Mouse (Mus musculus) cerebellum, postnatal 4 days (tissue): ENCODE measurements around the gene Sema3g.

Source experiments
- DNase-seq, 2 experiments: peaks; one replicate each; pipeline ENCODE4 v3.0.0; 2022; ENCODE audit warnings: low spot score in 2 of 2, mixed read lengths in 1 of 2

Gene Sema3g

DNA sequence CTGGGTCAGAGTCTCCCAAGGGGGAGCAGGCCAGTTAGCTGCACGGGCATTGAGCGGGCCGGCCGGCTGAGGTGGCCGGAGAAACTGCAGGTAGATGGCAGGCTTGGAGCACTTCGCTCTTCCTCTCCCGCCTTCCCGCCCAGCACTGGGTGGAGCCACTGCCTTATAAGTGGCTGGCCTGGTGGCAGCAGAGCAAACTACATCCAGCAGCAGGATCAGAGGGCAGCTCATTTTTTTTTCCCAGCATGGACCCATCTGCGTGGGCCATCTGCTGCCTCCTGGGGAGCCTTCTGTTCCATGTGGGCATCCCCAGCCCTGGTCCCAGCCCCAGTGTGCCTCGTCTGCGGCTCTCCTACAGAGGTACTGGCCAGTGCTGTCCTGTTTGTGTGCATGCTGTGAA, at the start of gene Sema3g:
Gene Sema3g, plus strand, starts transcription at position 195 of the 400 bp plus-strand sequence.
- DNase-seq = peak in 1 of 2 experiments; percentile 65

DNA sequence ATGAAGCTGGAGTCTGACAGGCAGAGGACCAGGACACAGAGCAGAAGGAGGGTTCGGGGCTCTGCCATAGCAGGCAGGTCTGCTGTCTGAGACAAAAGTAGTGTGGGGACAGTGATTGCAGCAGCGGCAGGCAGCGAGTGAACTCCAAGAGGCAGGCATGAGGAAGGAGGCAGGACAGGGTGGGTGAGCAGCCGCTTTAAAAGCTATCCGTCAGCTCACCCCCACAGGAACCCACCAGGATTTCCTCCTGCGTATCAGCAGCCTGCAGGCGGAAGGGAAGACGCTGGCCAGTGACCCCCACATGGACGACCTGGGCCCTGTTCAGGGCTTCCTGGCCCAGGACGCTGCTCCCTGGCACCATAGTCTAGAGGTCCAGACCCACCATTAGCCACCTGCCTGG, 49.2 kb upstream of the Sema3g start, which contains the start of gene Stab1:
Gene Stab1, minus strand, starts transcription at position 217 of the 400 bp plus-strand sequence.
- DNase-seq = no peak

- no peak for DNase-seq
These were observed 48.2 kb upstream of the Sema3g start for GRCm38 (mm10) chr14:31169508-31169907.

GRCm38 (mm10) chr14:31170963-31171362, 46.7 kb upstream of the Sema3g start:
- no peak for DNase-seq

GRCm38 (mm10) chr14:31171386-31171785, 46.3 kb upstream of the Sema3g start:
- DNase-seq = peak in 1 of 2 experiments; percentile 53

- DNase-seq = no peak
These were observed 45.8 kb upstream of the Sema3g start for GRCm38 (mm10) chr14:31171821-31172220.

GRCm38 (mm10) chr14:31172781-31173455, 44.7 kb upstream of the Sema3g start:
- no peak for DNase-seq

- no peak for DNase-seq
These were observed 44.1 kb upstream of the Sema3g start for GRCm38 (mm10) chr14:31173537-31173936.

DNA sequence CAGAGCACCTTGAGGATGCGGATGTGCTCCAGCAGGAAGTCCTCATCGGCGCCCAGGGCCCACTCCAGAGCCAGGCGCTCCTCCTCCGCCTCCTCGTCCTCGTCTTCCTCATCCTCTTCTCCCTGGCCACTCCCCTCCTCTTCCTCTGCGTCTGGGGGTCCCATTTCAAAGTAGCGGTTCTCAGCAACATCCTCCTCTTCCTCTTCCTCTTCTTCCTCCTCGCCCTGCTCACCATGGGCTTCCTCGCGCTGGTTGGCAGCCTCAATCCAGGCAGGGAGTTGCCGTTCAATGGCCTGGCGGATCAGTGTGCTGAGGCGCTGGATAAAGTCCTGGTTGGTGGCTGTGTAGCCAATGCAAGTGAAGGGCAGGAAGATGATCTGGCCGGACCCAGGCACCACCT, 40.4 kb upstream of the Sema3g start:
- DNase-seq = no peak

DNA sequence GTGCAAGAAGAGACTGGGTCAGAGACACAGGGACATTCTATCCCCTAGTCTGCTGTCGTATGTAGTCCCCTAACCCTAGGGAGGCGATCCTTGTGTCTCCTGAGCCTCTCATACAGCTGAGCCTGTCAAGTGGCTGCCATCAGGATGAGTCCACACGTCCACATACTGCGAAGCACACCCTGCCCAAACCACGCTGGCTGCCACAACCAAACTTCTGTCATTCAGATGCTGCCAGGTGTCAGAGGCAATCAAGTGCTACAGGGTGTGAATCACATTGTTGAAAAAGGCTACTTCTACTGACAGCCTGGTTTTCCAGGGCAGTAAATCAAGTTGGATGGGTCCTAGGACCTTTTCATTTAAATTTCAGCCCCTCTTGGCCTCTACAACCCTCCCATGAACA, 39.9 kb upstream of the Sema3g start:
- no peak for DNase-seq

DNA sequence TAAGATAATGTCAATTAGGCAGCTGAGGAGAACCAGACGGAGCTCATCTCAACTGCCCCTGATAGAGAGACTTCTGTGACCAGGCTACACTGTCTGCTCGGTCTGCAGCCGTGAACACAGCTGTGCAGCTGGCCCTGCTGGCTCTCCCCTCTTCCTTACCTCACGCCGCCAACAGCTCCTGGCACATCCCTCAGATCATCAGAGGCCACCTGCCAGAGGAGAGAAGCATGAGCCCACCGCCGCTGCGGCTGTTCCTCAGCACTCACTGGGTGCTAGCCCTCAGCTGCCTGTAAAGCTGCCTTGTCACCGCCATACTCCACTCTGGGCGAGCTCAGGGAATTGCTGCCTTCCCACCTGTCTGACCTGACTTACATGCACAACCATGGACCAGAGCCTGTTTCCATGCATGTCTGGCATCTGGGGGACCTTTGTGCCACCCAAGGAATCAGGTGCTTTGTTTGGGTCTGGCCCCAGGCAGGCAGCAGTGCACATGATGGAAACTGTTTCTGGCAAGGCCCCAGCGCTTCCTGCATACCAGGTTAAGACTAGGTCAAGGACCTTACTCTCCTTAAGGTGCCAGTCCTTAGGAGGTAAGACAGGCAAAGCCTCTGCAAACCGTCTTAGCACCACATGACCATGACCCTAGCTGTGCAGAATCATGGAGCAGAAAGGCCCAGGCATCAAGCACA, 37.8 kb upstream of the Sema3g start:
- DNase-seq = peak in 1 of 2 experiments; percentile 48

- no peak for DNase-seq
These were observed 36.1 kb upstream of the Sema3g start for GRCm38 (mm10) chr14:31181512-31181911.

- no peak for DNase-seq
These were observed 34.8 kb upstream of the Sema3g start for GRCm38 (mm10) chr14:31182786-31183290.

- no peak for DNase-seq
These were observed 34.1 kb upstream of the Sema3g start for GRCm38 (mm10) chr14:31183541-31183940.

GRCm38 (mm10) chr14:31184195-31184594, 33.5 kb upstream of the Sema3g start:
- no peak for DNase-seq

GRCm38 (mm10) chr14:31186656-31187055, 31.0 kb upstream of the Sema3g start:
- no peak for DNase-seq

DNA sequence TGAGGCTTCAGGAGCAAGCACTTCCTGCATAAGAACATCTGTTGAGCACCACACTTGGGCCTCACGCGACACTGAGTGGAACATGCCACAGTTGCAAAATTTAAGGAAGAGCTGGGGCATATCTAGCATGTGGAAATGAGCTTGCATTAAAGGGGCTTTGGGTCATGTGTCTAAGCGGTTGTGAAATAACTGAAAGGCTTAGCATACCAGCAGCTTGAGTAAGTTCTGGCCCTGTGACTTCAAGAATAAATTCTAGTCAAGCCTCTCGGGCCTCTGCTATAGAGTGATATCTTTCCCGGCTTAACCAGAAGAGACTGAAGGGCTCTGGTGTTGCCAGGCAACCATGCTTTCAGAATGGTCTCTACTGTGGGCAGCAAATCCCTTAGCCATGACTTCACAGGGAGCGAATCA, 28.9 kb upstream of the Sema3g start:
- no peak for DNase-seq

GRCm38 (mm10) chr14:31189348-31189747, 28.3 kb upstream of the Sema3g start:
- no peak for DNase-seq

DNA sequence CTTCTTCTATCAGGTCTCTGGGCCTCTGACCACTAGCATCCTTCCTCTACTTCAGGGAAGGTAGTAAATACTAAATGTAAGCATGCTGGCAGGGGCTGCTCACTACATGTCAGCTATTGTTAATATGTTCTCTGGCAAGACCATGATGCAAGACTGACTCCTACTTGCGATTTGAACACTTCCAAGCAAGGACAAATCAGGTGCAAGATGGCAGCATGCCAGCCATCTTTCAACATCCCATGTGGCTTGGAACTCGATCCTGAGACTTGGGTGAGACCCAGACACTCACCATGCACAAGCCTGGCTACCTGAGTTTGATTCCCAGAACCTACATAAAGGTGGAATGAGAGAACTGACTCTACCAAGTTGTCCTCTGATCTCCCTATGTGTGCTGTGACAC, 25.7 kb upstream of the Sema3g start:
- no peak for DNase-seq

DNA sequence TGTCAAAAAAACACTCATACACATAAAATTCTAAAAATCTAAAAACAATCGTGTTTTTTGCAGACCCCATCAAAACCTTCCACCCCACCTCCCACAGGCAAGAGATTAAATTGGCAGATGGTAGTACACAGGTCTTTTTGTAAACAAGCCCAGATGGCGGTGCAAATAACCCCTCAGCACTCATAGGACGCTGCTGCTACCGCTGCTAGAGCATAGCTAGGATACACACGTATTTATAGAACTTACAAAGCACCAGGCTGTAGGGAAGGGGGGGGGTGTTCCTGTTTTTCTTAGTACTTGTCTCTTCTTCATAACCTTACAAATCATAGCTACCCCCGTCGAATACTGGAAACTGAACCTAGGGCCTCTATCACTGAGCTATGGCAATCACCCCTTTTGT, 23.9 kb upstream of the Sema3g start:
- no peak for DNase-seq

DNA sequence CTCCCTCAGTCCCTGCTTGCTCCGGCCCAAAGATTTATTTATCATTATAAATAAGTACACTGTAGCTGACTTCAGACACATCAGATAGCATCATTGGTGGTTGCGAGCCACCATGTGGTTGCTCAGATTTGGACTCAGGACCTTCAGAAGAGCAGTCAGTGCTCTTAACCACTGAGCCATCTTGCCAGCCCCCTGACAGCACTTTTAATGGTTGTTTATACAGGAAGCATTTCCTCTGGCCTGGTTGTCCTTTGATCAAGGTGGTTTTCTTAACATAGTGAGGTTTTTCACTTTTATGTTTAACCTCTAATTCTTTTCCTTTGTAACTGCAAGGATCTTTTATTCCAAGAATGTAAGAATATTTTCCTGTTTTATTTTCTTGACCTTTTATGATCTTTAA, 23.2 kb upstream of the Sema3g start:
- no peak for DNase-seq

- DNase-seq = no peak
These were observed 22.7 kb upstream of the Sema3g start for GRCm38 (mm10) chr14:31194891-31195513.

DNA sequence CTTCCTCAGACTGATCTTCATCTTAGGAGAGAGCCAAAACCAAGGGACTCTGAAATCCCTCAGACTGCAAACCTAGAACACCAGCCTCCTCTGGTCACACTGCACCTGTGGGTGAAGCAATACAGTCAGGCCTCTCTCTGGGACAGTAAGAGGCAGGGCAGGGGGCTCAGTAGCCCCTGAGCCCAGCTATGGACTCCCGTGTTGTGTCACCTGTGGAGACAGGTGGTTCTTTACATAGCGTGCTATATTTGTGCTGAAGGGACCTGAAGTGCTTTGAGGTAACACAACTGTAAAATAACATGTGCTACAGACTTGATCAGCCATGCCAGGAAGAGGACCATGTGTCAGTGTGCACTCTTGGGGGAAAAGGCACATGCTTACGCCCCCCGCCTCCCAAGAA, 22.1 kb upstream of the Sema3g start:
- no peak for DNase-seq
